Mouse (Mus musculus) heart, postnatal 25 days (tissue): ENCODE measurements around the gene Eml3. TPM values are rescaled to one million over a fixed set of nuclear protein-coding genes. Genes with fewer than 3 reads are reported as not detected.

Experiments
- DNase-seq: peaks from one replicate; pipeline ENCODE4 v3.0.0; 2022; ENCODE audit warnings: low spot score
- intact Hi-C: fragments of 180-260 bp; cut with DNase I; formaldehyde crosslinking; loops from one replicate; pipeline ENCODE4 v1.15.1; 2025
- total RNA-seq, 2 experiments: library from RNA; stranded (reverse); gene quantifications; 2 replicates each; pipeline ENCODE4 v1.2.3; 2021

Eml3 gene
- total RNA-seq, 2 experiments from 2014 or later: 8.9 to 9.1 TPM

- intact Hi-C loops: no loop called here
- DNase-seq: no peak
Observed at GRCm38 (mm10) chr19:8908531-8908930, 20.8 kb upstream of the Eml3 start.

GRCm38 (mm10) chr19:8911810-8912209 is 17.5 kb upstream of the Eml3 start:
- intact Hi-C loops: loop anchor here (5.0 kb wide), 1 partner anchor 35 kb away; no protein-coding TSS in a partner anchor
- no peak for DNase-seq

- intact Hi-C loops: loop anchor here (5.0 kb wide), 1 partner anchor 33 kb away; no protein-coding TSS in a partner anchor
- no peak for DNase-seq
Observed at GRCm38 (mm10) chr19:8914212-8914611, 15.1 kb upstream of the Eml3 start.

GRCm38 (mm10) chr19:8919000-8919399 is 10.4 kb upstream of the Eml3 start:
- DNase-seq: no peak
- intact Hi-C loops: loop anchor here (5.0 kb wide), 1 partner anchor 43 kb away; no protein-coding TSS in a partner anchor

- no peak for DNase-seq
- intact Hi-C loops: loop anchor here (2.0 to 5.0 kb wide), 2 partner anchors 21 to 43 kb away; partner anchors contain the start of gene Mta2
Observed at GRCm38 (mm10) chr19:8919684-8920072, 9.7 kb upstream of the Eml3 start.

- DNase-seq: peak; percentile 94
- intact Hi-C loops: loop anchor here (2.0 kb wide), 1 partner anchor 21 kb away; the partner anchor contains the start of gene Mta2
Observed at GRCm38 (mm10) chr19:8920073-8920736, 9.1 kb upstream of the Eml3 start, which contains the start of gene B3gat3. Gene B3gat3, plus strand, starts transcription at chr19:8920374.

- intact Hi-C loops: loop anchor here (2.0 kb wide), 1 partner anchor 20 kb away; the partner anchor contains the start of gene Mta2
- no peak for DNase-seq
Observed at GRCm38 (mm10) chr19:8920836-8921291, 8.5 kb upstream of the Eml3 start.

GRCm38 (mm10) chr19:8921741-8922140 is 7.6 kb upstream of the Eml3 start:
- no peak for DNase-seq
- intact Hi-C loops: loop anchor here (2.0 kb wide), 1 partner anchor 19 kb away; the partner anchor contains the start of gene Mta2

- intact Hi-C loops: no loop called here
Observed at GRCm38 (mm10) chr19:8926766-8927165, 2.6 kb upstream of the Eml3 start.

GRCm38 (mm10) chr19:8927891-8928525 is 1.3 kb upstream of the Eml3 start:
- intact Hi-C loops: loop anchor here (2.0 kb wide), 1 partner anchor 15 kb away; no protein-coding TSS in a partner anchor
- no peak for DNase-seq

More at GRCm38 (mm10) chr19:8926766-8927165, 2.6 kb upstream of the Eml3 start:
- DNase-seq: no peak

- intact Hi-C loops: loop anchor here (2.0 kb wide), 1 partner anchor 14 kb away; no protein-coding TSS in a partner anchor
- no peak for DNase-seq
Observed at GRCm38 (mm10) chr19:8928689-8929223, 596 bp upstream of the Eml3 start.

- no peak for DNase-seq
- intact Hi-C loops: no loop called here
Observed at GRCm38 (mm10) chr19:8930117-8930516, 765 bp downstream of the Eml3 start.

GRCm38 (mm10) chr19:8930771-8931170 is 1.4 kb downstream of the Eml3 start:
- intact Hi-C loops: no loop called here
- no peak for DNase-seq

GRCm38 (mm10) chr19:8936736-8937135 is 7.4 kb downstream of the Eml3 start:
- intact Hi-C loops: no loop called here
- no peak for DNase-seq

GRCm38 (mm10) chr19:8940526-8941133 is 11.3 kb downstream of the Eml3 start:
- intact Hi-C loops: loop anchor here (2.0 kb wide), 1 partner anchor 20 kb away; the partner anchor contains the start of gene B3gat3
- DNase-seq: no peak

GRCm38 (mm10) chr19:8941136-8941514 is 11.8 kb downstream of the Eml3 start:
- DNase-seq: no peak
- intact Hi-C loops: loop anchor here (2.0 kb wide), 1 partner anchor 20 kb away; the partner anchor contains the start of gene B3gat3

GRCm38 (mm10) chr19:8941515-8942217 is 12.3 kb downstream of the Eml3 start, which contains the start of gene Mta2:
Gene Mta2, plus strand, starts transcription at chr19:8941875.
- DNase-seq: peak; percentile 86
- intact Hi-C loops: loop anchor here (1.0 to 2.0 kb wide), 3 partner anchors 12 to 21 kb away; partner anchors contain the start of genes B3gat3, Eml3, Rom1 and Tut1

- intact Hi-C loops: loop anchor here (1.0 to 2.0 kb wide), 2 partner anchors 11 to 14 kb away; partner anchors contain the start of genes Eml3, Rom1 and Tut1
Observed at GRCm38 (mm10) chr19:8942276-8942964, 13.1 kb downstream of the Eml3 start.

More at GRCm38 (mm10) chr19:8942276-8942964, 13.1 kb downstream of the Eml3 start:
- DNase-seq: peak; percentile 28
